Mouse (Mus musculus): ENCODE results near the gene Magi2. TPM values are rescaled to one million over a fixed set of nuclear protein-coding genes. Genes with fewer than 3 reads are reported as not detected.
A peak's percentile ranks its signal among the peaks of the same experiment; 100 is the strongest.
"Not testable (repeated sequence)": the region's sequence is repeated elsewhere in the genome, so short reads cannot be mapped to it uniquely, and the experiment has no call there.

The Magi2 gene
- polyA plus RNA-seq, 1 experiment from 2014 or later: 3.0 TPM

- 72% methylated on average over 2 of the region's 2 CpGs for WGBS
- no peak for DNase-seq (ENCODE audit: low spot score)
- no peak for ATAC-seq (replicated peaks; ENCODE audit: insufficient number of reproducible peaks, low FRiP score, low TSS enrichment, low read depth)
Observed at GRCm38 (mm10) chr5:19337561-19337960, 110.7 kb downstream of the Magi2 start.

DNA sequence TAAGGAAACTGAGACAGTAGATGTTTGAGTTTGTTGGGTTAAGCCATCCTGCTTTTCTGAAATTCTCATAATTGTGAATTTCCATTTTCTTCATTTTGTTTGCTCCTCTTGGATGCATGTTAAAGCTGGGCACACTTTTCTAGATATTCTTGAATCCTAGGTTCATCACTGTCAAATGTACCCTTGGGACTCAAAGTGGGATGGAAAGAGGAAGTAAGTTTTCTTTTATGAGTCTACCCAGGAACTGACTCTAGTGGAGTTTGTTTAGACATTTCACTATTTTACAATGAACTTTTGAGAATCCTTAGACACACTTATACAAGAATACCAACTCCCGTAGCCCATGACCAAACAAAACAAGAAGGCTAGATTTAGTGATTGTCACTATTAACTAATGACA lies 141.3 kb downstream of the Magi2 start:
- H3K4me1 ChIP-seq (ENCODE audit: control insufficient read depth, insufficient read depth, low read length): no peaks in the 10 kb centered on the region
- no peak for DNase-seq (ENCODE audit: low spot score)
- no peaks in the 10 kb centered on the region for H3K9me3 ChIP-seq (replicated peaks; ENCODE audit: control insufficient read depth, low read length)
- no peak overlapping the region for H3K4me2 ChIP-seq (ENCODE audit: low read depth, low read length)
- H3K27me3 ChIP-seq (ENCODE audit: control insufficient read depth, insufficient read depth, low read length): no peaks in the 10 kb centered on the region
- no peak overlapping the region for H3K4me3 ChIP-seq (ENCODE audit: low read depth, low read length)
- H3K36me3 ChIP-seq (replicated peaks; ENCODE audit: control insufficient read depth, insufficient read depth, low read depth, low read length): no peaks in the 10 kb centered on the region
- 92% methylated on average over 1 of the region's 1 CpGs for WGBS
- no peak for ATAC-seq (replicated peaks; ENCODE audit: insufficient number of reproducible peaks, low FRiP score, low TSS enrichment, low read depth)
- H3K27ac ChIP-seq (replicated peaks; ENCODE audit: low read depth, low read length): no peak overlapping the region
- H3K9ac ChIP-seq (replicated peaks; ENCODE audit: low read length): no peak overlapping the region

More at GRCm38 (mm10) chr5:19337561-19337960, 110.7 kb downstream of the Magi2 start:
- Histone ChIP-seq H3K9ac (replicated peaks; ENCODE audit: low read length) (no peak overlapping the region), H3K4me1 (ENCODE audit: control insufficient read depth, insufficient read depth, low read length) (no peaks in the 10 kb centered on the region), H3K36me3 (replicated peaks; ENCODE audit: control insufficient read depth, insufficient read depth, low read depth, low read length) (no peaks in the 10 kb centered on the region), H3K27ac (replicated peaks; ENCODE audit: low read depth, low read length) (no peak overlapping the region), H3K27me3 (ENCODE audit: control insufficient read depth, insufficient read depth, low read length) (no peaks in the 10 kb centered on the region), H3K4me2 (ENCODE audit: low read depth, low read length) (no peak overlapping the region), H3K4me3 (ENCODE audit: low read depth, low read length) (no peak overlapping the region), H3K9me3 (replicated peaks; ENCODE audit: control insufficient read depth, low read length) (no peaks in the 10 kb centered on the region)

DNA sequence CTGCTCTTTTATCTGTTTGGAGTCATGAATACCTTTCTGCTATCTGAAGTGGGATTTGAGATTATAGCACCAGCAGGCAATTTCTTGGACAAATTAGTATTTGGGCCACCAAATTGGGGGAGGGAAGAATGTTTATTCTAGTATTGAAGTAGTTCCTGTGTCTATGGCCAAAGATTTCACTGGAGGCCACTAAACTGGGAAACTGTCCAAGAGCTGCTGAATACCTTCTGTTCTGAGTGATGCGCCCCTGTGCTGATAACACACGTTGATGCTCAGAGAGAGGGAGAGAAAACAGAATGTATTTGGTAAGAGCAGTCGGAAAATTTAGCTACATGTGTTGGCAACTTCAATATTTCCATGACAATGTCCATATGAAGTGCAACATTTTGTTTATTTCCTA lies 169.0 kb downstream of the Magi2 start:
- Histone ChIP-seq H3K36me3 (replicated peaks; ENCODE audit: control insufficient read depth, insufficient read depth, low read depth, low read length) (no peaks in the 10 kb centered on the region), H3K27me3 (ENCODE audit: control insufficient read depth, insufficient read depth, low read length) (no peaks in the 10 kb centered on the region), H3K4me3 (ENCODE audit: low read depth, low read length) (no peak overlapping the region), H3K9me3 (replicated peaks; ENCODE audit: control insufficient read depth, low read length) (no peaks in the 10 kb centered on the region), H3K4me2 (ENCODE audit: low read depth, low read length) (no peak overlapping the region), H3K27ac (replicated peaks; ENCODE audit: low read depth, low read length) (no peak overlapping the region), H3K4me1 (ENCODE audit: control insufficient read depth, insufficient read depth, low read length) (no peaks in the 10 kb centered on the region), H3K9ac (replicated peaks; ENCODE audit: low read length) (no peak overlapping the region)
- DNase-seq (ENCODE audit: low spot score): no peak
- 82% methylated on average over 3 of the region's 3 CpGs for WGBS
- ATAC-seq (replicated peaks; ENCODE audit: insufficient number of reproducible peaks, low FRiP score, low TSS enrichment, low read depth): no peak

- Histone ChIP-seq H3K36me3 (replicated peaks; ENCODE audit: control insufficient read depth, insufficient read depth, low read depth, low read length) (no peaks in the 10 kb centered on the region), H3K9me3 (replicated peaks; ENCODE audit: control insufficient read depth, low read length) (no peaks in the 10 kb centered on the region), H3K4me2 (ENCODE audit: low read depth, low read length) (no peak overlapping the region), H3K27me3 (ENCODE audit: control insufficient read depth, insufficient read depth, low read length) (no peaks in the 10 kb centered on the region), H3K9ac (replicated peaks; ENCODE audit: low read length) (no peak overlapping the region), H3K4me3 (ENCODE audit: low read depth, low read length) (no peak overlapping the region), H3K27ac (replicated peaks; ENCODE audit: low read depth, low read length) (no peak overlapping the region), H3K4me1 (ENCODE audit: control insufficient read depth, insufficient read depth, low read length) (no peaks in the 10 kb centered on the region)
- WGBS: 86% methylated on average over 4 of the region's 4 CpGs
- DNase-seq (ENCODE audit: low spot score): no peak
- ATAC-seq (replicated peaks; ENCODE audit: insufficient number of reproducible peaks, low FRiP score, low TSS enrichment, low read depth): no peak
Observed at GRCm38 (mm10) chr5:19400299-19400698, 173.5 kb downstream of the Magi2 start.

- Histone ChIP-seq H3K27me3 (ENCODE audit: control insufficient read depth, insufficient read depth, low read length) (no peaks in the 10 kb centered on the region), H3K27ac (replicated peaks; ENCODE audit: low read depth, low read length) (no peak overlapping the region), H3K4me2 (ENCODE audit: low read depth, low read length) (no peak overlapping the region), H3K9ac (replicated peaks; ENCODE audit: low read length) (no peak overlapping the region), H3K36me3 (replicated peaks; ENCODE audit: control insufficient read depth, insufficient read depth, low read depth, low read length) (no peaks in the 10 kb centered on the region), H3K9me3 (replicated peaks; ENCODE audit: control insufficient read depth, low read length) (no peaks in the 10 kb centered on the region), H3K4me3 (ENCODE audit: low read depth, low read length) (no peak overlapping the region), H3K4me1 (ENCODE audit: control insufficient read depth, insufficient read depth, low read length) (no peaks in the 10 kb centered on the region)
- ATAC-seq (replicated peaks; ENCODE audit: insufficient number of reproducible peaks, low FRiP score, low TSS enrichment, low read depth) (no peak), DNase-seq (ENCODE audit: low spot score) (peak; percentile 64)
- WGBS: 47% methylated on average over 5 of the region's 5 CpGs
Observed at GRCm38 (mm10) chr5:19400738-19401408, 174.0 kb downstream of the Magi2 start.

GRCm38 (mm10) chr5:19404268-19404667 lies 177.4 kb downstream of the Magi2 start:
- not testable (repeated sequence) for H3K4me1 ChIP-seq (ENCODE audit: control insufficient read depth, insufficient read depth, low read length)

DNA sequence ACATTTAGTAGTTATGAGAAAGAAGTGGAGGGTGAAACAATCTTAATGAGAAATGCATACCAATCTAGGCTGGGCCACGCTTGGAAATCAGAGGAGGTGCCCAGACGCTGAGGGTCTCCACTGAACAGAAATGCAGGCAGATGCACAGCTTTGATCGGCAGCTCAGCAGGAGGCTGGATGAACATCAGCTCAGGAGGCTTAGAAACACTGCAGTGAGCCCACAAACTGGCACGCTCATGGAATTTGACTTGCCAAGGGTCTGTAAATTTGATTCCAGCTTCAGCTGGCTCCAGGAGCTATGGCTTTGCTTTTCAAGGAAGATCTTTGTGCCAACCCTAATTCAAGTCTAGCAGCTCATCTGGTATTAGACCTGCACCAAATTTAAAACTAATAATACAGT lies 187.7 kb downstream of the Magi2 start:
- DNase-seq (ENCODE audit: low spot score) (no peak), ATAC-seq (replicated peaks; ENCODE audit: insufficient number of reproducible peaks, low FRiP score, low TSS enrichment, low read depth) (no peak)
- Histone ChIP-seq H3K4me1 (ENCODE audit: control insufficient read depth, insufficient read depth, low read length) (no peaks in the 10 kb centered on the region), H3K9me3 (replicated peaks; ENCODE audit: control insufficient read depth, low read length) (no peaks in the 10 kb centered on the region), H3K9ac (replicated peaks; ENCODE audit: low read length) (no peak overlapping the region), H3K27ac (replicated peaks; ENCODE audit: low read depth, low read length) (no peak overlapping the region), H3K27me3 (ENCODE audit: control insufficient read depth, insufficient read depth, low read length) (no peaks in the 10 kb centered on the region), H3K36me3 (replicated peaks; ENCODE audit: control insufficient read depth, insufficient read depth, low read depth, low read length) (no peaks in the 10 kb centered on the region), H3K4me3 (ENCODE audit: low read depth, low read length) (no peak overlapping the region), H3K4me2 (ENCODE audit: low read depth, low read length) (no peak overlapping the region)
- WGBS: 53% methylated on average over 4 of the region's 4 CpGs

More at GRCm38 (mm10) chr5:19404268-19404667, 177.4 kb downstream of the Magi2 start:
- not testable (repeated sequence) for H3K4me2 ChIP-seq (ENCODE audit: low read depth, low read length); ATAC-seq (replicated peaks; ENCODE audit: insufficient number of reproducible peaks, low FRiP score, low TSS enrichment, low read depth); DNase-seq (ENCODE audit: low spot score); H3K4me3 ChIP-seq (ENCODE audit: low read depth, low read length); H3K27me3 ChIP-seq (ENCODE audit: control insufficient read depth, insufficient read depth, low read length); H3K9ac ChIP-seq (replicated peaks; ENCODE audit: low read length); H3K36me3 ChIP-seq (replicated peaks; ENCODE audit: control insufficient read depth, insufficient read depth, low read depth, low read length); H3K9me3 ChIP-seq (replicated peaks; ENCODE audit: control insufficient read depth, low read length); H3K27ac ChIP-seq (replicated peaks; ENCODE audit: low read depth, low read length)
- WGBS: 90% methylated on average over 1 of the region's 1 CpGs

GRCm38 (mm10) chr5:19429290-19429689 lies 202.5 kb downstream of the Magi2 start:
- Histone ChIP-seq H3K27ac (replicated peaks; ENCODE audit: low read depth, low read length) (no peak overlapping the region), H3K36me3 (replicated peaks; ENCODE audit: control insufficient read depth, insufficient read depth, low read depth, low read length) (no peaks in the 10 kb centered on the region), H3K4me3 (ENCODE audit: low read depth, low read length) (no peak overlapping the region), H3K9me3 (replicated peaks; ENCODE audit: control insufficient read depth, low read length) (no peaks in the 10 kb centered on the region), H3K9ac (replicated peaks; ENCODE audit: low read length) (no peak overlapping the region), H3K4me1 (ENCODE audit: control insufficient read depth, insufficient read depth, low read length) (no peaks in the 10 kb centered on the region), H3K4me2 (ENCODE audit: low read depth, low read length) (no peak overlapping the region), H3K27me3 (ENCODE audit: control insufficient read depth, insufficient read depth, low read length) (no peaks in the 10 kb centered on the region)
- ATAC-seq (replicated peaks; ENCODE audit: insufficient number of reproducible peaks, low FRiP score, low TSS enrichment, low read depth) (no peak), DNase-seq (ENCODE audit: low spot score) (peak; percentile 67)
- 39% methylated on average over 2 of the region's 2 CpGs for WGBS
